Mouse (Mus musculus): Measurements from ENCODE around the gene Zfp688.
A peak's percentile ranks its signal among the peaks of the same experiment; 100 is the strongest.
"Not testable (repeated sequence)": the region's sequence is repeated elsewhere in the genome, so short reads cannot be mapped to it uniquely, and the experiment has no call there.

The Zfp688 gene

GRCm38 (mm10) chr7:127406002-127406987 lies 15.6 kb downstream of the Zfp688 start, which contains the start of gene Zfp764:
Zfp764 (minus strand) TSS chr7:127406822.
- peak; percentile 87 for DNase-seq (ENCODE audit: low read depth)

DNA sequence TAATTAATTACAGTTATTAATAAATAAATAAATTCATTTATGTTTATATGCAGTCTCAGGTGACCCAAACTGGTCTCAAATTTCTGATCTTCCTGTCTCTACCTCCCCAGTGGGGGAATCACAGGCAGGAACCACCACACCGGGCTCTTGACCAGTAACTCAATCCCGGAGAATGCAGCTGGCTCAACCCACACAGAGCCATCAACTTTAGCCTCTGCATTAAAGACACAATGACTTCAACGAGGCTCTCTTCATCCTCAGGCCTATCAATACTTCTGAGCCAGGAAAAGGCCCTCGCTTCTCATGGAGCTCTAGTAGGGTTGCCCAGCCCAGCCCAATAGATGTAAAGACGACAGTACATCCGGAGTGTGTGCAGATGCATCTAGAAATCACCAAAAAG lies 17.8 kb downstream of the Zfp688 start:
- not testable (repeated sequence) for DNase-seq (ENCODE audit: low read depth)

DNA sequence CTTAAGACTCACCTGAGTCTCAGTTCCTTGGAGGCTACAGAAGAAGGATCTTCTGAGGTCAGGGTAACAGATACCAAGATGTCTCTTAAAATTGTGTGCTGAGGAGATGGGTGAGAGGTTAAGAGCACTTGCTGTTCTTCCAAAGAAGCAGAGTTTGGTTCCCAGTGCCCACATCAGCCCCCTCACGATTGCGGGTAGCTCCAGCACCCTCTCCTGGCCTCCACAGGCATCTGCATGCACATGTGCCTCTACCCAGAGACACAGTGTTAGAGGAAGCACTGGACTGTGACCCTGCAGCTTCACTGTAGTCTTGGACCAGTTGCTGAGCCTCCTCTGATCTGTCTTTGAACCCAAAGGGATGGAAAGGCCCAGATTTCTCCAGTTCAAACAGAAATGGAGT lies 18.9 kb downstream of the Zfp688 start:
- DNase-seq (ENCODE audit: low read depth) = no peak

DNA sequence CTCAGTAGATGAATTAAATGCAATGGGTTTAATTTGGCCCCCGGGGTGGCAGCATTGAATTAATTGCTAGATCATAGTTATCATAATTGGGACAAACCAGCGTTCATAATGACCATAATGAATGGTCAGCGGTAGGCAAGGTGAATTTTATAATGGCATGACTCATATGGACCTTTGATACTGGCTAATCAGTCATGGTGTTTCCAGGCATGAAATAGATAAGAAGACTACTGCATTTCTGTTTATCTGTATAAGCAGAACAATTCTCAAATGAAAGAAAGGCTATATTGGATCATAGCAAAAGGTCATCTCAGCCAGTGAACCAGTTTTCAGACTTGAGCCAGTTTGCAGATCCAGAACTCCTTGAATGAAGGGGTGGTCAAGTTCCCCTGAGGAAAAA lies 21.5 kb downstream of the Zfp688 start:
- DNase-seq (ENCODE audit: low read depth) = no peak

- no peak for DNase-seq (ENCODE audit: low read depth)
These were observed 27.9 kb downstream of the Zfp688 start for GRCm38 (mm10) chr7:127393944-127394333.

DNA sequence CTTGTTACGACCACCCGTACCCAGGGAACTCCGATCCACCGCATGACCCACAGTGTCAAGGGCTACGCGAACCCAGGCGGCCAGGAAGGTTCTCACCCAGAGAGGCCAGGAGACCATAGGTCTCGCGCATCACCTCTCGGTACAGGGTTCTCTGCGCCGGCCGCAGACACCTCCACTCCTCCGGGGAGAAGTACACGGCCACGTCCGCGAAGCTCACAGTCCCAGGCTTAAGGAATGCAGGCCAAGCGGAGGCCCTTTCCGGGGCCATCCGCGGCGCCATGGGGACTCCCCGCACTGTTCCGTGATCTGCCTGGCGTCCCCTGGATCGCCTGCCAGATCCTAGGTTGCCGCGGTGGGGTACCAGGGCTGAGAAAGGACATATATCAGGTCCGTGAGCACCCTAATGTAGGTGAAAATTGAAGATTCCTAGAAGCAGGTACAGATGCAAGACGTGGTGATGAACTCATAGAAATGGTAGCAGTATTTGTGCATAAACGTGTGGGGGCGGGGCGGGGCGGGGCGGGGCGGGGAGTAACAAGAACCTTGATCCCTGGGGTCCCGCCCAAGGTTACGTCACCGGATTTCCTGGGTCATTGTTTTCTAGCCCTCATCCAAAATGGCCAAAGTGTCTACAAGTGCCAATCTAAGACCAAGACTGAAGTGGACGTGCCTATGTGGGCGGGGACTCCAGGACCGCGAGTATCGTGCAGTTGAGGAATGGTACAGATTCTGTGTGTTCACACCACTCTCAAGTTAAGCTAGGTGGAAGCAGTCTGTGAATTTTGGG lies 28.5 kb downstream of the Zfp688 start, which contains the start of gene E430018J23Rik:
E430018J23Rik (minus strand) TSS at position 473 of the 787 bp plus-strand sequence.
- peak; percentile 100 for DNase-seq (ENCODE audit: low read depth)

DNA sequence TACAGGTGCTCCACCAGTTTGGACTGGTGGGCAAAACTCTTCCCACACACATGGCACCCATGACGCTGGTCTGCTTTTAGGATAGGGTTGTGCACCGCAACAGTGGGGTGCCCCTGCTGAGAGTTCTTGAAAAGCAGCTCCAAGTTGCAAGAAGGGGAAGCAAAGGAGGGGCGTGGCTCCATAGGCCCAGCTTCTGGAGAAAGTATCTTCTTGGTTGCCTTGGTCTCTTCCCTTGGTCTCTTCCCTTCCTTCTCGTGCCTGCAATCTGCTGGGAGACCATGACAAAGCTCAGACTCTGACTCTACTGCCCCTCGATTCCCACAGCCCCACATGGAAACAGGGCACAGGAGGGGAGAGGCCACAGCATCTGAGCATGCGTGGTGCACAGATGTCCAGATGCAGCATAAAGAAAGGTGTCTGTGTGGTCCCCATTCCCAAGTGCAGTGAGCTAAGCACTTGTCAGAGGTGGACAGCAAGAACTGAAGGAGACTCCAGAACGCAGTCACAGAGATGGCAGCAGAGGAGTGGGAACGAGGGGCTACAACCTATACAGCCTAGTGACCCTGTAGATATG lies 29.5 kb downstream of the Zfp688 start:
- DNase-seq (ENCODE audit: low read depth) = no peak

DNA sequence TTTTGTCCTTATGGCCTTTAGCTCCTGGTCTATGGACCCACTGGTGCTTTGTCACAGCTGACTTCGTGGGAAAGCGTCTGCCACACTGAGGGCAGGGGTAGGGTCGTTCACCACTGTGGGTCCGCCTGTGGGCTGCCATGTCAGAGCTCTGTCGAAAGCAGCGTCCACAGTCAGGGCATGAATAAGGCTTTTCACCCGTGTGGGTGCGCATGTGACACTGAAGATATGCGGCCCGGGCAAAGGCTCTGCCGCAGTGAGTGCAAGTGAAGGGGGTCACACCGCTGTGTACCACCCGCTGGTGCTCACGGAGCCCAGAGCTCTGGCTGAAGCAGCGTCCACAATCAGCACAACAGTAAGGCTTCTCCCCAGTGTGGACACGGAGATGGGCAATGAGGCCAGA lies 30.3 kb downstream of the Zfp688 start:
- no peak for DNase-seq (ENCODE audit: low read depth)

DNA sequence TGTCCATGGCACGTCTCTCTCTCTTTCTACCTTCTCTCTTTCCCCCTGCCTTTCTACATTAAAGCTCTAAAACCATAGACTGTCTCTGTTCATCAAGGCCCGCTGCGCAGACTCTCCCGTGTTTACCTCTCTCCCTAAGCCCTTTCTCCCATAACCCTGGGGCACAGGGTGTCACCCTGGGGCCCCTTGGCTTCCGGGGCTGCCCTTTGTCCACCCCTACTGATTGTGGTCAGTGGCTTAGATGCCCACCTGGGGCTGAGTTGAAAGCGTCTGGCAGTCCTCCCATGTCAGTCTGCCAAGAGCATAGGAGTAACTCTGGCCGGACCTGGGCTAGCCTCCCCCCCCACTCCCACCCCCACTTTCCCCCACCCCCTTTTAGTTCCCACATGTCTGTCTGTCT lies 31.6 kb downstream of the Zfp688 start:
- DNase-seq (ENCODE audit: low read depth) = no peak

DNA sequence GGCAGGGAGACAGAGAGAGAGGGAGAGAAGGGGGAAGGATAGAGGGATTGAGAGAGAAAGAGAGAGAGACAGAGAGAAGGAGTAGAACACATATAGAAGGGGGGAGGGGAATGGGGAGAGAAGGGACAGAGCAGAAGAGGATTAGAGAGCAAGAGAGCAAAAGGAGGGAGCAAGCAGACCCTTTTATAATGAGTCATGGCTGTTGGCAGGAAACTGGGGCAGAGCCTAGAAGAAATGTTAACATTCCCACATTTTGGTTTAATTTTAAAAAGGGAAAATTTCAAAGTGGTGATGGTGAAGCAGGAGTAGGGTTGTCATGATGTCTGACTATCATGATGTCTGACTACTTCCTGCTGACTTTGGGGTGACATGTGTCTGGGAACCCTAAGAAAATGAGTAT lies 33.7 kb downstream of the Zfp688 start:
- not testable (repeated sequence) for DNase-seq (ENCODE audit: low read depth)

GRCm38 (mm10) chr7:127386641-127387392 lies 35.1 kb downstream of the Zfp688 start, which contains the start of gene 9130019O22Rik:
9130019O22Rik (minus strand) TSS chr7:127387166.
- DNase-seq (ENCODE audit: low read depth) = peak; percentile 85

GRCm38 (mm10) chr7:127385560-127385959 lies 36.3 kb downstream of the Zfp688 start:
- DNase-seq (ENCODE audit: low read depth) = not testable (repeated sequence)

DNA sequence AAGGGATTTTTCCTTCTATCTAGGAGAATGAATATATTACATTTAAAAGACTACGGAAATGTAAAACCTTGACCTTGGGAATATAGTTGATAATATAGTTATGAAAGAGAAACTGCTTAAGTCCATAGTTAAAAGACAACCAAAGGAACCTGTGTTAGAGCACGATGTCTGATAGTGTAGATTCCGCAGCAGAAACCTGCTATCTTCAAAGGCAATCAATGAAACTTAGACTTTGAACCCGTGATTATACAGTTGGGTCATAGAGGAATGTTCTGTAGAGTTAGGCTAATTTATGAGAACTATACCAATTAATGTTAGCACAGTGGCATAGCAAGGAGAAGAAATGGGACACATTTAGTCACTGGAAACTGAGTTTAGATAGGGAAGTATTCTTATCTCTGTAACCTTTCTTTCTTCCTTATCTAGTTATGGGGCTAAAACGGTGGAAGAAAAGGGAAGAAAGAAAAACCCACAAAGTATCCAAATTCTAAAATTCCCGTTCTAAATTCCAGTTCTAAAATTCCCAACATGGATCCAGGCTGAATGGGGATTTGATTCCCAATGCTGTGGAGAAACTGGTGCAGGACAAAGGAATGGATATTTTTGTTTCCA lies 43.5 kb downstream of the Zfp688 start:
- DNase-seq (ENCODE audit: low read depth) = no peak

- DNase-seq (ENCODE audit: low read depth) = peak; percentile 95
These were observed 46.3 kb downstream of the Zfp688 start, which contains the start of gene Zfp747 for GRCm38 (mm10) chr7:127375271-127376245. Zfp747 (minus strand) TSS chr7:127376050.

DNA sequence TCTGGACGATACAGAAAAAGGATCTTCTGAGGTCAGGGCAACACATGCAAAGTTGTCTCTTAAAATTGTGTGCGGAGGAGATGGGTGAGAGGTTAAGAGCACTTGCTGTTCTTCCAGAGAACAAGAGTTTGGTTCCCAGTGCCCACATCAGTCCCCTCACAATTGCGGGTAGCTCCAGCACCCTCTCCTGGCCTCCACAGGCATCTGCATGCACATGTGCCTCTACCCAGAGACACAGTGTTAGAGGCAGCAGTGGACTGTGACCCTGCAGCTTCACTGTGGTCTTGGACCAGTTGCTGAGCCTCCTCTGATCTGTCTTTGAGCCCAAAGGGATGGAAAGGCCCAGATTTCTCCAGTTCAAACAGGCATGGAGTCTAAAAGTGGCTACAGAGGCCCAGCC lies 50.0 kb downstream of the Zfp688 start:
- not testable (repeated sequence) for DNase-seq (ENCODE audit: low read depth)

GRCm38 (mm10) chr7:127371213-127371612 lies 50.7 kb downstream of the Zfp688 start:
- no peak for DNase-seq (ENCODE audit: low read depth)
